Comparison of ENCODE assay signal across 8 mouse cellular contexts in genomic region chrX:95196104-95196919, GRCm38 (mm10). TPM values are rescaled to one million over a fixed set of nuclear protein-coding genes. Genes with fewer than 3 reads are reported as not detected.
DNase-seq lines count a peak whose midpoint lies in the region; ATAC-seq and TF ChIP-seq lines count a peak whose summit lies in the region.

Arhgef9 (minus strand) TSS chrX:95196856.

- DNase-seq in kidney, adult 2 months: peak; percentile 0
- DNase-seq in kidney, adult 11 months: no peak
- DNase-seq in brain, embryonic 14.5 days (ENCODE audit: low read depth): peak; percentile 64
- peak; percentile 44 for DNase-seq in heart, postnatal 4 days
- DNase-seq in limb, embryonic 10.5 days (ENCODE audit: low spot score): peak; percentile 39
- no peak for DNase-seq in spleen, adult 18-20 months

- peak within 1 kb of the TSS; percentile 55 for H3K4me2 ChIP-seq in forebrain, embryonic 12.5 days
- peak within 1 kb of the TSS; percentile 30 for H3K4me2 ChIP-seq in myocyte (ENCODE audit: low read depth)

- peak; percentile 84 for ATAC-seq in forebrain, embryonic 12.5 days (ENCODE audit: low FRiP score)

- no peaks in the 10 kb centered on the region for H3K36me3 ChIP-seq in kidney, adult 2 months (ENCODE audit: control insufficient read depth, insufficient read depth, low read length)
- no peaks in the 10 kb centered on the region for H3K36me3 ChIP-seq in forebrain, embryonic 12.5 days (replicated peaks)
- no peaks in the 10 kb centered on the region for H3K36me3 ChIP-seq in limb, embryonic 10.5 days
- H3K36me3 ChIP-seq in myocyte (ENCODE audit: control insufficient read depth, insufficient read depth): no peaks in the 10 kb centered on the region

- 6% methylated on average over 19 of the region's 24 CpGs for WGBS in kidney, adult 2 months
- WGBS in forebrain, embryonic 12.5 days: 25% methylated on average over 20 of the region's 24 CpGs
- WGBS in limb, embryonic 10.5 days: 22% methylated on average over 23 of the region's 24 CpGs

- no peaks in the 10 kb centered on the region for H3K4me1 ChIP-seq in kidney, adult 2 months (ENCODE audit: control insufficient read depth, insufficient read depth, low read length)
- H3K4me1 ChIP-seq in forebrain, embryonic 12.5 days: no peaks in the 10 kb centered on the region
- H3K4me1 ChIP-seq in limb, embryonic 10.5 days: no peaks in the 10 kb centered on the region; the same call in 1 of the 2 replicates

- TF ChIP-seq CTCF in kidney, adult 2 months (conservative IDR thresholded peaks at IDR 0.05; ENCODE audit: insufficient read depth, insufficient read length, low read depth, low read length): no peak
- no peak for TF ChIP-seq CTCF in brain, embryonic 14.5 days (IDR thresholded peaks at IDR 0.05; ENCODE audit: borderline replicate concordance, extremely low read depth, insufficient read depth, insufficient read length)

- no peak within 1 kb of the TSS for H3K27ac ChIP-seq in kidney, adult 2 months (ENCODE audit: insufficient read depth, low read depth, low read length)
- H3K27ac ChIP-seq in forebrain, embryonic 12.5 days: no peak within 1 kb of the TSS; the same call in 1 of the 2 replicates
- H3K27ac ChIP-seq in limb, embryonic 10.5 days: peak within 1 kb of the TSS; percentile 74

- peak within 1 kb of the TSS; percentile 42 for H3K9ac ChIP-seq in forebrain, embryonic 12.5 days

- H3K79me2 ChIP-seq in myocyte (ENCODE audit: control insufficient read depth, insufficient read depth): no peaks in the 10 kb centered on the region

- no peaks in the 10 kb centered on the region for H3K9me3 ChIP-seq in forebrain, embryonic 12.5 days
- H3K9me3 ChIP-seq in limb, embryonic 10.5 days (replicated peaks): no peaks in the 10 kb centered on the region

- H3K27me3 ChIP-seq in kidney, adult 2 months (replicated peaks; ENCODE audit: control insufficient read depth, insufficient read depth, low read length): no peaks in the 10 kb centered on the region
- H3K27me3 ChIP-seq in forebrain, embryonic 12.5 days: 0 out of 2 replicates have a peak, but pooled peaks cover 12% of the 10 kb centered on the region
- peaks cover 61% of the 10 kb centered on the region for H3K27me3 ChIP-seq in limb, embryonic 10.5 days (ENCODE audit: low read depth, poor library complexity, severe bottlenecking)
- H3K27me3 ChIP-seq in myocyte (ENCODE audit: control insufficient read depth, insufficient read depth, insufficient read length): peaks cover 4% of the 10 kb centered on the region

- H3ac ChIP-seq in myocyte (ENCODE audit: control insufficient read depth, insufficient read length): no peak within 1 kb of the TSS

- H3K4me3 ChIP-seq in kidney, adult 2 months (ENCODE audit: insufficient read depth, low read depth, low read length): peak within 1 kb of the TSS; percentile 56
- peak within 1 kb of the TSS; percentile 37 for H3K4me3 ChIP-seq in forebrain, embryonic 12.5 days (replicated peaks)
- peak within 1 kb of the TSS; percentile 51 for H3K4me3 ChIP-seq in limb, embryonic 10.5 days
- no peak within 1 kb of the TSS for H3K4me3 ChIP-seq in myocyte

- no peak for TF ChIP-seq POLR2A in kidney, adult 2 months (IDR thresholded peaks at IDR 0.05; ENCODE audit: low read depth, low read length)
- TF ChIP-seq POLR2A in brain, embryonic 14.5 days (IDR thresholded peaks at IDR 0.05; ENCODE audit: borderline replicate concordance, extremely low read depth, insufficient read depth, insufficient read length, poor library complexity, severe bottlenecking): no peak
- TF ChIP-seq POLR2A in myocyte (IDR thresholded peaks at IDR 0.05; ENCODE audit: insufficient read length, low read depth): no peak

TF ChIP-seq in myocyte, 11 proteins besides CTCF, POLR2A, EP300 and RAD21:
- TF ChIP-seq SRF (IDR thresholded peaks at IDR 0.05; ENCODE audit: control insufficient read depth, insufficient read length, low read depth): no peak
- TF ChIP-seq USF1 (IDR thresholded peaks at IDR 0.05; ENCODE audit: low read depth): no peak
- TF ChIP-seq TCF12 (IDR thresholded peaks at IDR 0.05; ENCODE audit: insufficient read depth, poor library complexity, severe bottlenecking): no peak
- no peak for TF ChIP-seq POLR2AphosphoS2 (IDR thresholded peaks at IDR 0.05; ENCODE audit: insufficient read length, low read depth)
- no peak for TF ChIP-seq REST (IDR thresholded peaks at IDR 0.05; ENCODE audit: insufficient read depth, insufficient read length)
- no peak for TF ChIP-seq CEBPB (IDR thresholded peaks at IDR 0.05; ENCODE audit: insufficient read depth, poor library complexity, severe bottlenecking)
- TF ChIP-seq MYOG (IDR thresholded peaks at IDR 0.05; ENCODE audit: control insufficient read depth in 1 of 3, insufficient read depth in 1 of 3, insufficient read length in 2 of 3, low read depth in 2 of 3): no peak
- TF ChIP-seq MAX (IDR thresholded peaks at IDR 0.05; ENCODE audit: low read depth): no peak
- no peak for TF ChIP-seq MYOD1 (IDR thresholded peaks at IDR 0.05; ENCODE audit: control insufficient read depth in 1 of 3, insufficient read length in 2 of 3, low read depth in 2 of 3)
- no peak for TF ChIP-seq TCF3 (IDR thresholded peaks at IDR 0.05; ENCODE audit: insufficient read length, low read depth)

RNA-seq across cellular contexts. Expression of gene Arhgef9, which starts in this region (rescaled TPM):
- 2.6 TPM in 2 replicates for polyA plus RNA-seq in kidney, adult 2 months (2012; rRNA removed)
- polyA plus RNA-seq in brain, embryonic 14.5 days (2012; rRNA removed): 38.9 and 50.1 TPM in 2 replicates
- 24.2 and 24.9 TPM in 2 replicates for polyA plus RNA-seq in forebrain, embryonic 12.5 days (2016; fragmentation: Nextera tagmentation; extraction: Ambion mirVana)
- total RNA-seq in heart, postnatal 4 days (2021): 10 to 100 TPM; 17.8 to 18.9 TPM
- polyA plus RNA-seq in limb, embryonic 10.5 days (2016; fragmentation: Nextera tagmentation; extraction: Ambion mirVana): 8.6 and 13.3 TPM in 2 replicates
- polyA plus RNA-seq in myocyte (2012; fragmentation: generic; extraction: Trizol): 2.4 TPM

Comparison
In these comparisons a context has a peak if more than half of its experiments do, and no peak if none do; other contexts are left out.
1. DNase-seq: peak in kidney, adult 2 months (single experiment), brain, embryonic 14.5 days (single experiment), heart, postnatal 4 days (single experiment) and limb, embryonic 10.5 days (single experiment); none in kidney, adult 11 months (single experiment) and spleen, adult 18-20 months (0 of 2).